Mouse (Mus musculus) kidney, adult 2 months (tissue): ENCODE results near the gene Gm49394.
A peak's percentile ranks its signal among the peaks of the same experiment; 100 is the strongest.

Source experiments
- CTCF ChIP-seq: fragments of 200-500 bp; conservative IDR thresholded peaks from 2 replicates; pipeline ENCODE4 v1.5.1; 2011; ENCODE audit warnings: low read depth, mild to moderate bottlenecking, control low read depth, low read length, moderate library complexity, mixed read lengths; ENCODE audit not compliant: insufficient read depth, insufficient read length
- POLR2A ChIP-seq: fragments of 200-500 bp; IDR thresholded peaks from one replicate; pipeline ENCODE4 v1.6.1; 2011; ENCODE audit warnings: low read depth, low read length, control low read depth

DNA sequence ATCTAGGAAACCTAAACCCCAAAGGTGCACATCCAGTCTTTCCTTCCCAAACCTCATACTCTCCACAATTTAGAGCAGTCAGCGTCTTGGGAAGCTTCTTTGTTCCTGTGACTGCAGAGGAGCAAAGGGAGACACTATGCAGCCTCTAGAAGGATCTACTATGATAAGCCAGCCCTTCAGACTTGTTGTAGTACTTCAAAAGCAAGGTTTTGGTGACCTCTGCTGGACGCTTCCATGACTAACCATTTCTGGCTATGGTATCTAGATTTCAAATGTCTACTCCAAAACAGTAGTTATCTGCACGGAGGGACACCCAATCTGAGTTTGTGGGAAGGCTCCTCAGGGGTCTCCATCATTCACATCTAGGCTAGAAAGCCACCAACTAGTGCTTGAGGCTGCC lies 5.9 kb upstream of the Gm49394 start:
- TF ChIP-seq CTCF (peak; percentile 38), POLR2A (no peak)
